Mouse (Mus musculus) urinary bladder, adult 18-20 months (tissue): ENCODE measurements at regions not wholly inside any gene's neighbourhood (a gene's known extent, or its start where the extent isn't known, plus 50 kb on each side); places are given as distances from the start of the nearest gene placed in this dataset.
A peak's percentile ranks its signal among the peaks of the same experiment; 100 is the strongest.
"Not testable (repeated sequence)": the region's sequence is repeated elsewhere in the genome, so short reads cannot be mapped to it uniquely, and the experiment has no call there.

Source experiments
- DNase-seq, 2 experiments: peaks; one replicate each; pipeline ENCODE4 v3.0.0; 2022; ENCODE audit warnings: low spot score in 2 of 2, mixed read lengths in 2 of 2

DNA sequence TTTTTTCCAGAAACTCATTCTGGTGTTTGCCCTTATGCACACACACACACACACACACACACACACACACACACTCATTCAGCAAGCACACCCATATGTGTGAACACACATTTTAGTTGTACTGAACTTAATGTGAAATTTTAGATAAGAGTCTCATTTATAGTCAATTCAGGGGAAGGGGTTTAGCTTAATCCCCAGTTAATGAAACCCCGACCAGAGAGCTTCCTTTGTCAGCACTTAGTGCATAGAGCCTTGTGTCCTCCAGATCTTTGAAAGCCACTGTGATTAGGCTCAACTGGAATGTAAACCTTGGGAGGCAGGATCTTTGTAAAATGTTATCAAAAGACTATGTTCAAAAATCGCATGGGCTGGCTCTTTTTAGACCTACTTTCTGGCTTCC lies 53.4 kb downstream of the Rps12 start:
- no peak for DNase-seq

- DNase-seq: not testable (repeated sequence)
These were observed 60.9 kb downstream of the Rps12 start for GRCm38 (mm10) chr10:23725960-23726714.

DNA sequence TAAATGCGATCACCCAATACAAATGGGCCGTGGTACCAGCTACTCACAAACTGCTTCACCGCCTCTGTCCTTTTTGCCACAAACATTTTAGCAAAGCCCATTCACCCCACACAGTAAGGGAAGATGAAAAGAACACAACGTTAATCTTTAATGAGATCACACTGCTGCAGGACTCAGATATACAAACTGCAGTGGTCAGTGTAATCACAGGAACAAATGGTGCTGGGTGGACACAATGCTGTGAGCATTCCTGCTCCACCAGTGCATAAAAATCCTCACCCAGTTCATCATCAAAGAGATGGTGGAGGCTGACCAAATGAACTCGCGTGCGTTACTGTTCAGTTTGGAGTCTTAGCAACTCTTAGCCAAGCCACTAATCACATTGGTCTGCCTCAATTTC lies 69.0 kb downstream of the Rps12 start:
- no peak for DNase-seq

DNA sequence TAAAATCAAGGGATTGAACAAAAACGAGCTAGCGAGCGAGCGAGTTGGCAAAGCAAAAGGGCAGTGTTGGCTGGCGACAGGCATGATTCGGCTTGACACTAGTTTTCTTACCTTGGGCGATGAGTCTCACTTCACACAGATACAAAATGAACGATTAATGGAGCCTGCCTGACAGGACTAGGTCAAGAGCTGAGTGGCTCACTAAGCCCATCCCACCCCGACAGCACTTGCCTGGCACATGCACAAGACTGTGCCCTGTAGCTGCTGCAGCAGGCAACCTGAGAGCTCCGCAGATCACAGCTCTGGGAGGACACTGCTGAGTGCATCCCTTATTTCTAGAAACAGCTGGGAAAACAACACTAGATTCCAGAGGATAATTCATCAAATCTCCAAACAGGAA lies 71.6 kb downstream of the Rps12 start:
- no peak for DNase-seq

DNA sequence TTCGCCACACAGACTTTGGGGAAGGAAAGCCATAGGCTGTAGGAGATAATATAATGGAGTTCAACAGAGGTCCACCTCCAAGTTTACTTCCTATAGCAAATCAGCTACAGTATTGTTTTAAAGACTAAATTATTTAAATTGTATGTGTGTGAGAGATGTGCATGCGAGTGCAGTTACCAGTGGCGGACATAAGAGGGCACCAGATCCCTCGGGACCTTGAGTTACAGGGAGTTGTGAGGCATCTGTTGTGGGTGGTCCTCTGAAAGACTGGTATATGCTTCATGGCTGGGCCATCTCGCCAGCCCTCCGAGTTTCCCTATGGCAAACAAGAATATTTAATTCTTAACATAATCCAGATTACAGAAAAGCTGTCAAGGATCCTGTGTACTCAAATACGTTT lies 72.0 kb downstream of the Rps12 start:
- DNase-seq: no peak

DNA sequence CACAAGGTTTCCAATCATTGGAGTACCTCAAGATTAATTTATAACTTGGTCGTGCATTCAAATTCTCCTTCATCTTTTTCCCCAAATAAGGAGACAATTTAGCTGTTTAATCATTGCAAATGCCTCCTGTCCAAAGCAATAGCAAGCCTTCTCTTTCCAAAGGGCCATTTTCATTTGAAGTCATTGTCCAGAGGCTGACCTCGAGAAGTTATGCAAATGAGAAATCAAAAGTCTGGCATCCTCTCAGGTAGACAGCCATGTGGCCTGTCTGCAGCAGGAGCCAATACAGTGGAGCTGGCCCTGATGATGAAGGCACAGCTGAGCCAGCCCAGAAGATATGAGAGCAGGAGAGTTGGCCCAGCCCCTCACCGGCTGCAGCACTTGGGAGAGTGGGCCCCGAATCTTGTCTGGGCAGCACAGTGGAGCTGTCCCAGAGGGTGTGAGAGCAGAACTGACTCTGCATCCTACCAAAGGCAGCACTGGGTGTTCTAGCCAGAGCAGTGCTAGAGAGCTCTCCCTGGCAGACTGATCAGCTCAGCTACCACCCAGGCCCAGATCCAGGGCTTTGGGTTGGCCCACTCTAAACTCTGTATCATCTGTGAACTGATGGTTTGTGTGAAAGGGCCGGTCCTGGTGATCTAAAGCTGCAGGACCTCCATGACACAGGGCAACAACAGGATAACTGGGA lies 74.2 kb downstream of the Rps12 start:
- no peak for DNase-seq

DNA sequence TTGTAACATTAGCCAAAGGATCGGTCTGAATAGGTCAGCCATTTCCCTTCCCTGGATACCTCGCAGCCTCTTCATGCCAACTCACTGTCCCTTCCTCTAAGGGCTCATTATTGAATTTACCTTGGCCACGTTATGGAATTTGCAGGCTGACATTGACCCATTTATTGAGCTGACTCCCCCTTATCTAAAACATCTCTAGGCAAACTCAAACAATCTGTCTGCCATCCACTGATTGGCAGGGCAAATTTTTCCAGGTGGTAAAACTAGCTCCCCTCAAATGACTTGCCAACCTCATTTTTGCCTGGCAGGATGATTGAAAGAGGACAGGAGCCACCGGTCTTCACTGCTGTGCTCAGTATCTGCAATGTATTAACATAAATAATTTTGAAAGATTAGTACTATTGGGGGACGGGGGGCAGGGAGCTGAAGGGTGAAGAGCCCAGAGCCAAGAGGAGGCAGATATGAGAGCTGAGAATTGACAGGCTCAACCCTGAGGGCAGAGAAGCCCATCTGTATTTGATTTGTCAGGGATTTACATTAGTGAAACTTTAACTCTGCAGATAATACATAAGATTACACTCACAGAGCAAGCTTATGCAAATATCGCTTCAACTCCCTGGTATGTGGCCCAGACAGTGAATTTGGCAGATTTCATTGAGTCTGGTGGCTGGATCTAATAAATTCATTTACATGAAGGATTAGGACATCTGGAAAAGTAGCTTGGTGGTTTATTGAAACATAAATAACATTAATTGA lies 75.5 kb downstream of the Rps12 start:
- DNase-seq: no peak

DNA sequence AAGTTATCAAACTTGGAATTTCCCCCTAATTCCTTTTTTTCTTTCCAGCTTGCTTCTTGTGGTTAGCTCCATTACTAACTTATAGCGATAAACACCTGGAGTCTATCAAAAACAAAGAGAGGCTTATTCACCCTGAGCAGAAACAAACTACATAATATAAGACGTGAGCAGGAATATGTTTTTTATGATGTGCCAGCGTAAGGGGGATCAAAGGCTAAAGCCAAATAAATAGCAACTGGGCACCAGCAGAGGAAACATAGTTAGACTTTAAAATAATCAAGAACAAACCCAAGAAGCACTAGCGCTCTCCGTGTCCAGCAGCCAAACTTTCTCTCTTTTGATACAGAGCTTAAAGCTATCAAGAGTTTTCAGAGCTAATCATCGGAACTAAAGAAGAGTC lies 76.1 kb downstream of the Rps12 start:
- no peak for DNase-seq

- DNase-seq: no peak
These were observed 78.8 kb downstream of the Rps12 start for GRCm38 (mm10) chr10:23708261-23708660.

DNA sequence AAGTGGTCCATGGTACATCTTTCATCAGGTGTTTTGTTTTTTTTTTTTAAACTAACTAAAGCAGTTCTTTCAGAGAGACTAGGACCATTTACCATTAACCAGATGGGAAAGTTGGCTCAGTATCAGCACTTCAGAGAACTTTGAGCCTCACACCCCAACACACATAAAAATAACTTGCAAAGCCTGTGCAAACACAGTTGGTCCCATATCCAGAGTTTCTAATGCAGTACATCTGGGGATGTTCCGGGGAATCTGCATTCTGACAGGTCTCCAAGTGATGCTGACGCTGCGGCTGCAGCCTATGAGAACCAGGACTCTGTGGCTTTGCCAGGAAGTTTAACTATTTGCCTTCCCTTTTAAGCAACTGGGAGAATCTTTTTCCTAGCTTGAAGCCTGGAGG lies 79.9 kb downstream of the Rps12 start:
- DNase-seq: no peak

GRCm38 (mm10) chr10:23704048-23704447 lies 83.0 kb downstream of the Rps12 start:
- DNase-seq: no peak

GRCm38 (mm10) chr10:23691291-23691690 lies 95.8 kb downstream of the Rps12 start:
- no peak for DNase-seq

- no peak for DNase-seq
These were observed 100.1 kb downstream of the Rps12 start for GRCm38 (mm10) chr10:23686969-23687368.

DNA sequence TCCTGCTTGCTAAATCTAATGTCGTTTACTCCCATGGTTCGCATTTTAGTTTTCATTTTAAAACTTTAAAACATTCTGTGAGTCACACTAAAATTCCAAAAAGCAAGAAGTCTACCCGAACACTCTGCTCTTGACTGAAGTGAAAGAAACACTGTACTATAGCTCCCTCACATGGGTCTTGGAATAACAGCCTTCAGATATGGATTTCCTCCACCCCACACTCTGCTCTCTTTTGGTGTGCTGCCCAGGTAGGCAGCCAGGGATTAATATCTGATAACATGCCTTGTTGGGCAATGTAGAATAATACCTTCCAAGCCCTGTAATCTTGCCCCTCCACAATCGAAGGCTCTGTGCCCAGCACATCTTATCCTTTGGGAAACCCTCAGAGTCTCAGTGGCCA lies 104.0 kb downstream of the Rps12 start:
- DNase-seq: peak in 1 of 2 experiments; percentile 1

DNA sequence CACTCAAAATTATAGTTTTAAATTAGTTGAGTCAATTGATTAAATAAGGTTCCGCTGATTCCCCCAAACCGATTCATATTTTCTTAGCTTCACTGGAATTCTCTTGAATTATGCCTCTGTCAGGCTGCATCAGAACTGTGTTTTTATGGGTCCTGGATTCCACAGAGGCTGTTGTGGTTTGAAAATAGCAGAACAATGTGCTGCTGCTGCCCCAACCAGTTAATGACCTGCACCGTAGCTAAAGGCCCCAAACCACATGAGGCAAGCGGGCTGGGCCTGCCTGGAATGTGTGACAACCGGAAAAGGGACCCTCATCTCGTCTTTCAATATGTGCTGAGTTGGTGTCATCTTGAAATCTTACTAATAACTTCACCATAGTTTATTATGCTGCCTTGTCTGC lies 111.2 kb downstream of the Rps12 start:
- DNase-seq: no peak

GRCm38 (mm10) chr10:23674633-23675515 lies 112.2 kb downstream of the Rps12 start:
- DNase-seq: no peak

- no peak for DNase-seq
These were observed 114.8 kb downstream of the Rps12 start for GRCm38 (mm10) chr10:23672296-23672695.

DNA sequence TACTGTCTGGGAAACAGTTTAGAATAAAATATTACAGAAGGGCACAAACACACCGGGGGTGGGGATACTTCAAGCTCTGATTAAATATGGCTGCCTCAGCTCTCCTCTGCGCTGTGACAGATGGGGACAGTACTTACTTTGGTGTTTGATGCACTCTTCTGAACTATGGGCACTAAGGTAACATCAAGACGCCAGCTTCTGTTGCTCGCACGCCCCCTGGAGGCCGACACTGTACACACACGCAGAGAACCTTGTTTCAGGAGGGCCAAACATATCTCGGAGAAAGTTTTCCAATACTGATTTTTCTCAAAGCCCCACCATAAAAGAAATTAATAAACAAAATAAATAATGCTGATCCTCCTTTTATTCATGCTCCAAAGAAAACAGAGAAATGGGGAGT lies 115.6 kb downstream of the Rps12 start:
- peak in 1 of 2 experiments; percentile 6 for DNase-seq

DNA sequence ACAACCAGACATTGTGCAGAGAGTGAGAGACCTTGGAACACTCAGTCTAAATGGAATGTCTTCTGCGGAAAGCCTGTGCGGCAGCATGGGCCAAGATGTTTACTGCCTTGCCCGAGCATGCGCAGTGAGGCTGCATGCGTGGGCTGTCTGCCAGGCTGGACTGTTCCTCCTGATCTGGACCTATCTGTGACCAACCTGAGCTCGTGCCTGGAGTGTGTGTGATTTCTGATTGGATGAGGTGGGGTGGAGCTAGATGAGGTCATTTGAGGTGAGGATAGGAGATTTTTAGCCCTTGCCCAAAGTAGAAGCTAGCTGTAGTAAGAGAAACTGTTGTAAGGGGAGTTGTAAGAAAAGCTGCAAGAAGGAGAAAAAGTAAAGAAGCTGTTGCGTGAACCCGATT lies 121.2 kb downstream of the Rps12 start:
- not testable (repeated sequence) for DNase-seq

- no peak for DNase-seq
These were observed 160.9 kb downstream of the Rps12 start for GRCm38 (mm10) chr10:23626201-23626600.

DNA sequence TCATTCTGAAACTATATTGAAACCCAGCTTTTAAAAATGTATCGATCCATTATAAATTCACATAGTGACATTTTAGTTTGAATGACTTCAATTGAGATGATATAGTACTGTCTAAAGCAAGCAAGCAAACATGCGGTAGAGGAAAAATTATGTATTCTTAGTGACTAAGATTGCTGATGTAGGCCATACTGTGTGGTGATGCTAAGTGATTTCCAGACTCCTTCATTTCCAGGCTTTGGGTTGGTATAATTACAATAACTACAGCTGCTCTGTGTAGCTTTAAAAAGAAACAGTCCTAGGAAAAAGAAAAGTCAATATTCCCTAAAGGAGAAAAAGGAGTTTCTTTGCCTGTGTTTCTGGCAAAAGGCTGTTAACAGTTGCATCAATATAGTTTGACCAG lies 175.0 kb downstream of the Rps12 start:
- no peak for DNase-seq

DNA sequence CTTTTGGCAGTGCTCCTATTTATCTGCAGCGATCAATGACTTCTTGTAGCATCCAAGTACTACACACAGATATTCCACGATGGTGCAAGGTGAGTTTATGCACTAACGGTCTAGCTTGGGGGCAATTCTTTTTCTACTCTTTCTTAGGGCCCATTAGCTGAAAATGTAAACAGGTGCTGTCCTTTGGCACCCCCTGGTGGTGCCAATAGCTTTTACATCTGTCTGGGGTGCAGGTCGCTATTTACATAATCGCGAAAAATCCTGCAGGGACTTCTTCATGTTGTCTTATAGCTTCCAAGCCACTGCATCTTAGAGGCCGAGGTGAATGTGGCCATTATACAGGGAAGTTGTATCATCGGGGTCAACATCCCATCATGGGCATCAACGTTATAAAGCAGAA lies 175.9 kb downstream of the Rps12 start:
- DNase-seq: peak in 1 of 2 experiments; percentile 23
